Mouse (Mus musculus): Measurements from ENCODE around the gene Tubgcp6.

DNA sequence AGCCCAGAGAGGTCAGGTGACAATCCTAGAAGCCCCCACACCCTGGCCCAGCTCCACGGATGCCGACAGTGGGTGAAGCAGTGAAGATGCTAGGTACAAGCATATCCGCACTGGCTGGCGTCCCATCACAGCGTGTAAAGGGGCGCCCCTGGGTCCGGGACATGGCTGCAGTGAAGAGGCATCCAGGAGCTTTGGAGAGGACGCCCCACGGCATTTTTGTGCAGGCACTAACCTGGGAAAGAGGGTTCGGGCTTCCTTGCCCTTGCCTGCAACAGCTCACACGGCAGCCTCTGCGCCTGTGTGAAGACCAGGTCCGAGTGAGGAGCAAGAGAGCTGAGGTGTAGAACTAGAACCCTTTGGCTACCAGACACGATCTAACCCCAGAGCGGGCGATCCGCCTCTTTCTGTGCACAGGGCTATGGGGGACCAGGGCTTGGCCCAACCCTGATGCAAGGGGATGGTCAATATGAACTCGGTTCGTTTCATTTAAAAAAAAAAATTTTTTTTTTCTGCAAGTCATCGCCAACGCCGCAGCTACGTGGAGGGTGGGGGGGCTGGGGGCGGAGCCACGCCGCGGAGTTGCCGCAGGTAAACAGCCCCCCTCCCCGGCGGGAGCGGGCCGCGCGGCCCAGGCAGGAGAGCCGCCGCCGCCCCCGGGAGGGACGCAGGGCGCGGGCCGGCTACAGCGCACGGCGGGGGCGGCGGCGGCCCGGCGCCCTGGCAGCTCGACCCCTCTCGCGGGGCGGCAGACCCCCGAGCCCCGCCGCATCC lies 63.6 kb downstream of the Tubgcp6 start, which contains the start of gene Panx2:
- TF ChIP-seq POLR2A (IDR thresholded peaks at IDR 0.05; ENCODE audit: borderline replicate concordance, insufficient read depth, low read length) (peak; percentile 60; the same call in 1 of the 2 replicates), CTCF (IDR thresholded peaks at IDR 0.05; ENCODE audit: borderline replicate concordance, insufficient read depth, low read depth, low read length) (no peak)

Measured in cerebellum, adult 2 months (tissue).